Mouse (Mus musculus): ENCODE measurements around the gene Crybg3. TPM values are rescaled to one million over a fixed set of nuclear protein-coding genes. Genes with fewer than 3 reads are reported as not detected.

The Crybg3 gene
- polyA plus RNA-seq, 1 experiment from 2014 or later = 5.5 TPM

DNA sequence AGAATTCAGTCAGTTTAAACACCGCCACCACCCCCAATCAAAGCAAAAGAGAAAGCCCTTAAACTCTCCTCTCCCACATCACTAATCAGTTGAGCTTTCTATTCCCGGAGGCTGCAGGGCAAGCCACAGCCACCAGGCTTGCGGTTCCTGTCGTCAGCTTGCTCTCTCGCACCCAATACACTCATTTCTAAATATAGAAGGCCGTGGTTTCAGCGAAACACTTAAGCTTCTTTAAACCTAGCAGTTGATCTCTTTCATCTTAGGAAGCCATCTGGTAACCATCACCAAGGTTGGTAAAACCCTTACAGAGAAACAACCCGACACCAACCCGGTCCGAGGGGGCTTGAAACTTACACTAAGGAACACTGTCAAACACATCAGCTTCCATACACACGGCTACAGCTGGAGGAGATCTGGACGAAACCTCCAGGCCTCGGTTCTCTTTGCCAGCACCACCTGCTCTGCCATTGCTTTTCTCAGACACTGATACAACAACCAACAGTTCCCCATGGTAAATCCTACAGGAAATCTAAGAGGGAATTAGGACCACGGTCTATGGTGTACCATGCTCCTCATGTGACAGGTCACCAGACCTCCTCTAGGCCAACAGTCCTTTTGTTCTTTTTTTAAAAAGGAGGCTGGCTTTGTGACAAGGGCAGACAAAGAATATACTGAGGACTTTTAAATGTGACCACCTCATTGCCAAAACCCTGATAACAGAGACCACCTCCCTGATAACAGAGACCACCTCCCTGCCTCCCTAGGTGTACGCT is 83.1 kb downstream of the Crybg3 start:
- ATAC-seq = no peak; the same call in 1 of the 2 replicates
- Histone ChIP-seq H3K4me1 (replicated peaks) (no peaks in the 10 kb centered on the region), H3K9ac (no peak overlapping the region), H3K27ac (no peak overlapping the region), H3K4me3 (replicated peaks) (no peak overlapping the region), H3K36me3 (no peaks in the 10 kb centered on the region), H3K9me3 (no peaks in the 10 kb centered on the region), H3K27me3 (replicated peaks) (no peaks in the 10 kb centered on the region), H3K4me2 (replicated peaks) (no peak overlapping the region)
- WGBS = 60% methylated on average over 15 of the region's 15 CpGs

DNA sequence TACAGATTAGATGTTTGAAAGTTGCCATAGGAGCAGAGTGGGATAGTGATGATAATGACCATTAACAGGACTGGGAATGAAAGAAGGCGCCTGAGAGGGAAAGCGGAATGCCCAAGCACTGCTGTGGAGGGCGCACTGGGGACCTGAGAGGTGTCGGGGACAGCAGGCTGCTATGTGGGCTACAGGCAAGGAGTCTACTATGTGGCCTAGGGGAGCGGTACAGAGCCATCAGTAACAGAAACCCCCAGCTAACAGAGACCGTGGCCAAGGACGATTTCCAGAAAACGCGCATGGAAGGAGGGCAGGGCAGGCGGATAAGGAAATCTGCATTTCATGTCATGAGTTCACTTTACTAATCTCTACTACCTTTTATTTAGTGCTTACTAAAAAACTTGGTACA is 83.8 kb downstream of the Crybg3 start:
- ATAC-seq = no peak
- Histone ChIP-seq H3K27me3 (replicated peaks) (no peaks in the 10 kb centered on the region), H3K9me3 (no peaks in the 10 kb centered on the region), H3K9ac (no peak overlapping the region), H3K4me2 (replicated peaks) (no peak overlapping the region), H3K36me3 (no peaks in the 10 kb centered on the region), H3K4me1 (replicated peaks) (no peaks in the 10 kb centered on the region), H3K27ac (no peak overlapping the region), H3K4me3 (replicated peaks) (no peak overlapping the region)
- 86% methylated on average over 10 of the region's 10 CpGs for WGBS

DNA sequence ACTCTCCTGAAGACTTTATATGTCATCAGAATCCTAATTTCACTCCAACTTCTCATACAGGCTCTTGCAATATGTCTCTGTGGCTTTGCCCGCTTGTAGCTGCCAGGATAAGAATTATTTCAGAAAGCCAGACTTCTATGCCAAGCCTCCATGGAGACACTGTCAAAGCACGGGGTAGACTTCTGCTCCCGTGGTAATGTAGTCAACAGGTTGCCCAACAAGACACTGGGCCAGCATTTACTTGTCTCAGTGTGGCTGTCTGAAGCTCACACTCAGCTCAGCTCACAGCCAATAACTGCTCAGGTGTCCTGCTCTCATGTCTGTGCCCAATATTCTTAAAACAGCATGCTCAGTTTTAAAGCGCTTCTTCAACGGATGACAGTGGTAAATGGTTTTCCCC is 85.6 kb downstream of the Crybg3 start:
- H3K27me3 ChIP-seq (replicated peaks) = no peaks in the 10 kb centered on the region
- H3K4me1 ChIP-seq (replicated peaks) = no peaks in the 10 kb centered on the region
- WGBS = 91% methylated on average over 5 of the region's 5 CpGs
- no peak for ATAC-seq
- no peaks in the 10 kb centered on the region for H3K9me3 ChIP-seq
- H3K4me3 ChIP-seq (replicated peaks) = no peak overlapping the region
- H3K36me3 ChIP-seq = no peaks in the 10 kb centered on the region
- no peak overlapping the region for H3K9ac ChIP-seq
- H3K4me2 ChIP-seq (replicated peaks) = no peak overlapping the region
- H3K27ac ChIP-seq = no peak overlapping the region

DNA sequence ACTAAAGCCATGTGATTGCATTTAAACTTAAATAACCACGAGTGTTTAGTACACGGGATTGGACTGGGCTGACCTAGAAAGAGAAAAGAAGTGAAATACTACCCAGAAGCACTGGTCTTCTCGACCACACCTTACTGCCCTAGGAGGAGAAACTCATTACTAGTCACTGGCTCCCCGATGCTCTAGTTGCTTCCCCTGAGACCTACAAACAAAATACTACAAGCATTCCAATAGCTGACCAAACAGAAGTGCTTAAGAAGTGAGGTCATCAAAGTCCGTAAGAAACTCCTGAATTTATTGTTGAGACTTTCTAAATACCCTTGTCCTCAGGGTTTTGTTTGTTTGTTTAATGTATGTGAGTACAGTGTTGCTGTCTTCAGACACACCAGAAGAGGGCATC is 90.9 kb downstream of the Crybg3 start:
- Histone ChIP-seq H3K4me2 (replicated peaks) (no peak overlapping the region), H3K36me3 (no peaks in the 10 kb centered on the region), H3K9ac (no peak overlapping the region), H3K4me1 (replicated peaks) (no peaks in the 10 kb centered on the region), H3K27me3 (replicated peaks) (no peaks in the 10 kb centered on the region), H3K9me3 (no peaks in the 10 kb centered on the region), H3K27ac (no peak overlapping the region), H3K4me3 (replicated peaks) (no peak overlapping the region)
- no peak for ATAC-seq
- WGBS = 92% methylated on average over 5 of the region's 5 CpGs

DNA sequence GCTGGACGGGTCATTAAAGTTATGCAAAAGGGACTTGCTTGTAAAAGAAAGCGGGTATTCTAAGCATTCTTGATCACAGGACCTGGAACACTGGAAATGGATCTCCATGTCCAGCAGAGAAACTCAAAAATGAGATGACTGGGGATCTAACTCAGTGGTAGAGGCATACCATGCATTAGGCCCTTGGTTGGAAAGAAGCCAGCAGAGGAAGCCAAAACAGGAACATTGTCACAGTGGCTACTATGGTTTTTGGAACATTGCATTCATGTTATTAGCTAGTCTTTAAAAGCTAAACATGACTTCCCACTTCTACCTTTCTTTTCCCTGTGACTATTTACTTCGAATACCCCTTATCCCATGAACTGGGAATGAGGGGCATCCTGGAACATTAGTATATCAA is 101.6 kb downstream of the Crybg3 start:
- peaks cover 7% of the 10 kb centered on the region for H3K36me3 ChIP-seq
- H3K9ac ChIP-seq = no peak overlapping the region
- no peak overlapping the region for H3K4me3 ChIP-seq (replicated peaks)
- ATAC-seq = no peak
- H3K27me3 ChIP-seq (replicated peaks) = no peaks in the 10 kb centered on the region
- 86% methylated on average over 3 of the region's 3 CpGs for WGBS
- H3K27ac ChIP-seq = no peak overlapping the region
- no peak overlapping the region for H3K4me2 ChIP-seq (replicated peaks)
- H3K9me3 ChIP-seq = no peaks in the 10 kb centered on the region
- no peaks in the 10 kb centered on the region for H3K4me1 ChIP-seq (replicated peaks)

DNA sequence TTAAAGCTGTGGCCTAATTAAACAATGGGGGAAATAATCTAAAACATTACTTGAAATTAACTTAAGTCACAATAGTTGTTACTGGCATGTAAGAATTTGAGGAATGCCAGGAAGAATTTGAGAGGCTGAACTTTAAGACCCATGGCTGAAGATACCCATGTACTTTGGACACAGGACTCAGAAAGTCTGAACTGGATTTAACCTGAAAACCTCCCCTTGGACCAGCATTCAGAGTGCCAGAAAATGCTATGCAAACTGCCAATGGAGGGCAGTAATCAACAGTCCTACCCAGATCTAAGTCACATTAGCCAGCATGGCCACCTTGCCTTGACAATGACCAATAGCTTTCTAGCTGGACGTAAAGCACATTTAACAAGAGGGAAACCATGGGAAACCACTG is 102.8 kb downstream of the Crybg3 start:
- Histone ChIP-seq H3K27ac (no peak overlapping the region), H3K4me3 (replicated peaks) (no peak overlapping the region), H3K4me1 (replicated peaks) (no peaks in the 10 kb centered on the region), H3K9ac (no peak overlapping the region), H3K36me3 (peaks cover 8% of the 10 kb centered on the region), H3K9me3 (no peaks in the 10 kb centered on the region), H3K4me2 (replicated peaks) (no peak overlapping the region), H3K27me3 (replicated peaks) (no peaks in the 10 kb centered on the region)
- ATAC-seq = no peak
- WGBS = 81% methylated on average over 1 of the region's 1 CpGs

DNA sequence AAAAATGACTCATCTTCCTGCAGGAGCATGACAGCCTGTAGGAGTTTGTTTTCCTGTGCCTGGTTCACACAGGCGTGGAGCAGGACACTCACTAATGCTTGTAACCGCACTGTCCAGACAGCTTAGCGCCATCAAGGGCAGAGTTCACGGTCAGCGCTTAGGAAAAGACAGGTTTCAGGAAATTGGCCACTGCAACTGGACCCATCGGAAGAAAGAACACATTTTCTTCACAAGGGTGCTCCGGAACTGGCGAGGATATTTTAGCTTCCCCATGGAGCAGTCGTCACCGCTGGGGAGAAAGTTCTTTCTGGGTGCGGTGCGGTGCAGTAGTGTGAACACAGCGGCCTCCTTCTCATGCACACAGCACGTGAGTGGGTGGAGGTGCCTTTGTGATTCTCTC is 107.6 kb downstream of the Crybg3 start:
- no peaks in the 10 kb centered on the region for H3K27me3 ChIP-seq (replicated peaks)
- no peak for ATAC-seq
- no peak overlapping the region for H3K9ac ChIP-seq
- H3K36me3 ChIP-seq = peaks cover 12% of the 10 kb centered on the region
- no peak overlapping the region for H3K4me3 ChIP-seq (replicated peaks)
- WGBS = 84% methylated on average over 14 of the region's 14 CpGs
- H3K4me1 ChIP-seq (replicated peaks) = no peaks in the 10 kb centered on the region
- no peak overlapping the region for H3K27ac ChIP-seq
- no peaks in the 10 kb centered on the region for H3K9me3 ChIP-seq
- H3K4me2 ChIP-seq (replicated peaks) = no peak overlapping the region

DNA sequence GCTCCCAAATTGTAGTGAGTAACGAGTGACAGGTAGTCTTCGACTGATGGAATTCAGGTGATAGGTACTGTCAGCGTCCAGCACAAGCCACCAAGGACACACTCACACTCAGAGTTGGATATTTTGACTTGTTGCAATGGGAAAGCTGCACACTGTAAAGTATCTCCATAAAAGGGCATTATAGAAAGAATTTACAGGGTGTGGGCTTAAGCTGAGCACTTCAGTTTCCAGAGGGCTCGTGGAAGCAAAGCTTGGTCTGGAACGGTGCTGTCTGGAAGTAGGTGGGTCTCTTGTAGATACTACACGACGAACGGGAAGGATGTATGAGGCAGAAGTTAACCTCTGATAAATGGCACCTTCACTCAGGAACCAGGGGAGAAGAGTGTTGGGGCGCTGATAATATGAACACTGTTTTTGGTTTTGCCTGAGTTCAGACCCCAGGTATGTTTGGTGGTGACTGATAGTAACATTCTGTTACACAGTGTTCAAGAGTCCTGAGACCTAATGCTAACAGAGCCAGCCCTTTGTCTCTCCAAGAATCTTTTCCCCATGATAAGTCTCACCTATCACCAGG is 112.7 kb downstream of the Crybg3 start:
- 80% methylated on average over 9 of the region's 9 CpGs for WGBS
- no peak overlapping the region for H3K4me3 ChIP-seq (replicated peaks)
- no peak overlapping the region for H3K27ac ChIP-seq
- H3K27me3 ChIP-seq (replicated peaks) = no peaks in the 10 kb centered on the region
- H3K9me3 ChIP-seq = no peaks in the 10 kb centered on the region
- no peak for ATAC-seq
- H3K4me2 ChIP-seq (replicated peaks) = no peak overlapping the region
- H3K4me1 ChIP-seq (replicated peaks) = no peaks in the 10 kb centered on the region
- 0 out of 2 replicates have a peak, but pooled peaks cover 9% of the 10 kb centered on the region for H3K36me3 ChIP-seq
- no peak overlapping the region for H3K9ac ChIP-seq

DNA sequence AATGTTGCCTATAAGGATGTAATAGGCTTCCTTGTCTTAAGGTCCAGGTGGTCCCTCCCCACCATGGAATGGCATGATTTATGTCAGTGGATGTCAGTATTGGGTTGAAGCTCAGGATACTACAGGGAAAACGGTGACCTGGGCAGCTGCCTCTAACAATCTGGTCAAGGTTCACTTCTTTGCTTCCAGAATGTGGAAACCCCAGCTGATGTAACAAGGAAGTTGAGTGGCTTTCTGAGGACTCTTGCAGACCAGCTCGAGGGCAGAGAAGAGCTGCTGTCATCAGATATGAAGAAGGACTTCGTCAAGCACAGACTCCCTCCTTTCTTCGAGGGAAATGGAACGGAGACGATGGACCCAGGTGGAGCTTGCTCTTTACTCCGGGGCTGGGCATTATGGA is 113.5 kb downstream of the Crybg3 start:
- no peak overlapping the region for H3K4me2 ChIP-seq (replicated peaks)
- no peak overlapping the region for H3K27ac ChIP-seq
- H3K9ac ChIP-seq = no peak overlapping the region
- peaks cover 6% of the 10 kb centered on the region; the same call in 1 of the 2 replicates for H3K36me3 ChIP-seq
- WGBS = 86% methylated on average over 7 of the region's 7 CpGs
- no peaks in the 10 kb centered on the region for H3K9me3 ChIP-seq
- H3K4me3 ChIP-seq (replicated peaks) = no peak overlapping the region
- H3K4me1 ChIP-seq (replicated peaks) = no peaks in the 10 kb centered on the region
- H3K27me3 ChIP-seq (replicated peaks) = no peaks in the 10 kb centered on the region
- peak; percentile 31; the same call in 1 of the 2 replicates for ATAC-seq

DNA sequence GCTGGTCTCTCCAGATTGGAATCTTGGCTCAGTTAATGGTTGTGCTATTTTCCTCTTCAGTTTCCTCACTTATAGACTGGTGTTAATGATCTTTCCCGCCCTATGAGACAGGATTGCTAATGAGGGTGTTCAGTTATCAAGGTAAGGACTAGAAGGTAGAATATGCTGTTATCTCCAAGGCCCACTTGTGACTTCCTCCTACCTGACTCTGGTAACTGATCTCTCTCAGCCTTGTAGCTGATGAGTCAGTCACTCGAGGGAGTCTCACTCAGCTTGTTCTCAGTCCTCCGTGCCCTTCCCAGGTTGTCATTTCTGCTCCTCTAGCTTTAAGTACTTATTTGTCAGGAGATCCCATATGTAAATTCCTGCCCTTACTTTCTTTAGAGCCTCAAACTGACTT is 122.8 kb downstream of the Crybg3 start:
- ATAC-seq = no peak; the same call in 1 of the 2 replicates
- WGBS = 81% methylated on average over 3 of the region's 3 CpGs
- Histone ChIP-seq H3K9me3 (no peaks in the 10 kb centered on the region), H3K27me3 (replicated peaks) (no peaks in the 10 kb centered on the region), H3K4me2 (replicated peaks) (no peak overlapping the region), H3K9ac (no peak overlapping the region), H3K36me3 (peaks cover 12% of the 10 kb centered on the region), H3K4me1 (replicated peaks) (no peaks in the 10 kb centered on the region), H3K4me3 (replicated peaks) (no peak overlapping the region), H3K27ac (no peak overlapping the region)

DNA sequence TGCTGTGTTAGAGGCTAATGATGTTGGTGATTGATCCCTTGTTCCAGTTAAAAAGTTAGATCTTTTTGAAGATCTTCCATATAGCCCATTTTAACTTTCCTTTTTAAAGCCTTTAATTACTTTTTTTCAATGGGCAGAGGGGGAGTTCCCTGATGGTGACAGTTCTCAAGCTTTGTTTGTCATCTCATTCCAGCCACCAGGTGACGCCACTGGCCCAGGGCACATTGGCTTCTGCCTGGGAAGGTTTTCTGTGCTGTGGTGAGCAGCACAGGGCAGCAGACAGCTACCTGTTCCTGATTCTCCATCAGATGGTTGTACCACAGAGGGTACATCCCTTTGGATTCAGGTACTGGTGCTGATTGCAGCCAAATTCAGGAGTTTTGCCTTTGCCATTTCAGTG is 126.0 kb downstream of the Crybg3 start:
- Histone ChIP-seq H3K9ac (no peak overlapping the region), H3K27ac (no peak overlapping the region), H3K4me1 (replicated peaks) (no peaks in the 10 kb centered on the region), H3K27me3 (replicated peaks) (no peaks in the 10 kb centered on the region), H3K36me3 (peaks cover 3% of the 10 kb centered on the region; the same call in 1 of the 2 replicates), H3K4me3 (replicated peaks) (no peak overlapping the region), H3K9me3 (no peaks in the 10 kb centered on the region), H3K4me2 (replicated peaks) (no peak overlapping the region)
- 29% methylated on average over 1 of the region's 1 CpGs for WGBS
- ATAC-seq = no peak

DNA sequence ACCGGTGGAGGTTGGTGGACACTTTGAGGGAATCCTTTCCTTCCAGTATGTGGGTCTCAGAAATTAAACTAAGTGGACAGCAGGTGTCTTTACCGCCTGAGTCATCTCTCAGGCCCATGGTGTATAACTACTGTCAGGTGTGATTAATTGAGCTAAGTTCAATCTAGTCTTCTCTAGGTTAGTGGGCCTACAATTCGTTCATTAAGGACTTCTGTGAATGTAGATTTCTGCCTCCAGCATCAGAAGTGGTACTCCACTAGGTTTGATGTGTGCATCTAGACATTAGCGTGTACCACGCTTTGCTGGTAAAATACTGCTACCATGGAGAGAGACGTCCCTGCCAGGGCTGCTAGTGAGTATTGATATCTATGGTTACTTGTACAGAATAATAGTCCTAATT is 128.2 kb downstream of the Crybg3 start:
- WGBS = 42% methylated on average over 6 of the region's 6 CpGs
- Histone ChIP-seq H3K9me3 (no peaks in the 10 kb centered on the region), H3K4me2 (replicated peaks) (peak overlapping the region; percentile 71), H3K27me3 (replicated peaks) (no peaks in the 10 kb centered on the region), H3K36me3 (peaks cover 3% of the 10 kb centered on the region; the same call in 1 of the 2 replicates), H3K4me3 (replicated peaks) (peak overlapping the region; percentile 73), H3K9ac (peak overlapping the region; percentile 69; the same call in 1 of the 2 replicates), H3K4me1 (replicated peaks) (no peaks in the 10 kb centered on the region), H3K27ac (no peak overlapping the region)
- 0 out of 2 replicates have a peak, but pooled peaks have one; percentile 9 for ATAC-seq
